Mouse (Mus musculus) neural tube, embryonic 14.5 days (tissue): Measurements from ENCODE around the gene Tspan5. TPM values are rescaled to one million over a fixed set of nuclear protein-coding genes. Genes with fewer than 3 reads are reported as not detected.
A peak's percentile ranks its signal among the peaks of the same experiment; 100 is the strongest.

Experiments used
- ATAC-seq: fragments of 200-750 bp; cut with Nextera tagmentation; 2 replicates; pipeline ENCODE4 v1.8.0; 2017; ENCODE audit warnings: low read depth, mild to moderate bottlenecking, moderate TSS enrichment, moderate library complexity
- H3K27ac ChIP-seq: fragments of 300-500 bp; sonication (generic); 2 replicates; pipeline ENCODE4 v1.5.1; 2014; ENCODE audit warnings: low read depth, mild to moderate bottlenecking, control low read depth, low read length, moderate library complexity, mixed read lengths
- H3K27me3 ChIP-seq: fragments of 300-500 bp; sonication (generic); 2 replicates; pipeline ENCODE4 v1.6.1; 2014; ENCODE audit warnings: low read length; ENCODE audit not compliant: control insufficient read depth, insufficient read depth
- H3K36me3 ChIP-seq: fragments of 300-500 bp; sonication (generic); 2 replicates; pipeline ENCODE4 v1.6.1; 2014; ENCODE audit warnings: low read length, mixed read lengths; ENCODE audit not compliant: control insufficient read depth, insufficient read depth
- H3K4me1 ChIP-seq: fragments of 300-500 bp; sonication (generic); 2 replicates; pipeline ENCODE4 v1.6.1; 2014; ENCODE audit warnings: low read length; ENCODE audit not compliant: control insufficient read depth, insufficient read depth
- H3K4me2 ChIP-seq: fragments of 300-500 bp; sonication (generic); 2 replicates; pipeline ENCODE4 v1.6.1; 2014; ENCODE audit warnings: mild to moderate bottlenecking, low read depth, low read length, control low read depth
- H3K4me3 ChIP-seq: fragments of 300-500 bp; sonication (generic); 2 replicates; pipeline ENCODE4 v1.5.1; 2014; ENCODE audit warnings: low read depth, low read length, control low read depth, mixed read lengths
- H3K9ac ChIP-seq: fragments of 300-500 bp; sonication (generic); replicated peaks from 2 replicates; pipeline ENCODE4 v1.6.1; 2014; ENCODE audit warnings: low read depth, mild to moderate bottlenecking, control low read depth, low read length, mixed read lengths
- H3K9me3 ChIP-seq: fragments of 300-500 bp; sonication (generic); 2 replicates; pipeline ENCODE4 v1.6.1; 2016; ENCODE audit warnings: low read length; ENCODE audit not compliant: control insufficient read depth
- WGBS: fragments of 180-500 bp; shearing (Covaris S2); extraction: QIAGEN DNeasy Blood & Tissue Kit; methylation state at CpG from one replicate; pipeline ENCODE4 v1.1.7; 2014; 5-methylcytosine and 5-hydroxymethylcytosine counted together
- polyA plus RNA-seq: library from polyadenylated mRNA; unstranded; fragments of >200 nt; fragmentation: Nextera tagmentation; extraction: Ambion mirVana; gene quantifications from 2 replicates; pipeline ENCODE4 v1.2.1, GENCODE M21; 2014

Tspan5 gene
- polyA plus RNA-seq, 1 experiment from 2014 or later, result 115 TPM

GRCm38 (mm10) chr3:138819862-138820261 lies 77.9 kb downstream of the Tspan5 start:
- Histone ChIP-seq H3K27me3 (no peaks in the 10 kb centered on the region), H3K4me3 (no peak overlapping the region), H3K4me2 (no peak overlapping the region), H3K27ac (no peak overlapping the region), H3K4me1 (peaks cover 28% of the 10 kb centered on the region), H3K36me3 (no peaks in the 10 kb centered on the region), H3K9ac (no peak overlapping the region), H3K9me3 (no peaks in the 10 kb centered on the region)
- ATAC-seq, result no peak
- 75% methylated on average over 6 of the region's 6 CpGs for WGBS

- no peaks in the 10 kb centered on the region for H3K9me3 ChIP-seq
- H3K4me2 ChIP-seq, result no peak overlapping the region
- WGBS, result 62% methylated on average over 5 of the region's 5 CpGs
- no peak overlapping the region for H3K9ac ChIP-seq
- ATAC-seq, result no peak
- H3K27ac ChIP-seq, result no peak overlapping the region
- no peak overlapping the region for H3K4me3 ChIP-seq
- no peaks in the 10 kb centered on the region for H3K36me3 ChIP-seq
- peaks cover 29% of the 10 kb centered on the region for H3K4me1 ChIP-seq
- H3K27me3 ChIP-seq, result no peaks in the 10 kb centered on the region
Observed at GRCm38 (mm10) chr3:138820296-138820695, 78.3 kb downstream of the Tspan5 start.

GRCm38 (mm10) chr3:138821886-138822445 lies 80.0 kb downstream of the Tspan5 start:
- Histone ChIP-seq H3K9ac (no peak overlapping the region), H3K4me1 (peaks cover 31% of the 10 kb centered on the region)

GRCm38 (mm10) chr3:138823857-138824256 lies 81.9 kb downstream of the Tspan5 start:
- no peak overlapping the region for H3K4me2 ChIP-seq
- H3K4me3 ChIP-seq, result no peak overlapping the region
- H3K9me3 ChIP-seq, result no peaks in the 10 kb centered on the region
- H3K27me3 ChIP-seq, result no peaks in the 10 kb centered on the region
- H3K4me1 ChIP-seq, result peaks cover 31% of the 10 kb centered on the region
- H3K9ac ChIP-seq, result no peak overlapping the region
- H3K36me3 ChIP-seq, result no peaks in the 10 kb centered on the region
- WGBS, result 16% methylated on average over 9 of the region's 9 CpGs
- no peak overlapping the region for H3K27ac ChIP-seq
- ATAC-seq, result peak; percentile 39; the same call in 1 of the 2 replicates

More at GRCm38 (mm10) chr3:138821886-138822445, 80.0 kb downstream of the Tspan5 start:
- WGBS, result 18% methylated on average over 5 of the region's 5 CpGs
- Histone ChIP-seq H3K36me3 (no peaks in the 10 kb centered on the region), H3K27ac (peak overlapping the region; percentile 39; the same call in 1 of the 2 replicates), H3K9me3 (no peaks in the 10 kb centered on the region), H3K27me3 (no peaks in the 10 kb centered on the region), H3K4me3 (no peak overlapping the region), H3K4me2 (no peak overlapping the region)
- peak; percentile 52 for ATAC-seq

GRCm38 (mm10) chr3:138825296-138825695 lies 83.3 kb downstream of the Tspan5 start:
- WGBS, result 66% methylated on average over 6 of the region's 6 CpGs
- Histone ChIP-seq H3K4me1 (peaks cover 29% of the 10 kb centered on the region), H3K27me3 (no peaks in the 10 kb centered on the region), H3K4me2 (no peak overlapping the region), H3K9me3 (no peaks in the 10 kb centered on the region), H3K27ac (no peak overlapping the region), H3K4me3 (no peak overlapping the region), H3K36me3 (no peaks in the 10 kb centered on the region), H3K9ac (no peak overlapping the region)
- no peak for ATAC-seq

- no peak for ATAC-seq
- 68% methylated on average over 8 of the region's 8 CpGs for WGBS
- Histone ChIP-seq H3K9ac (no peak overlapping the region), H3K9me3 (no peaks in the 10 kb centered on the region), H3K4me1 (peaks cover 29% of the 10 kb centered on the region), H3K36me3 (no peaks in the 10 kb centered on the region), H3K4me3 (no peak overlapping the region), H3K4me2 (no peak overlapping the region), H3K27ac (no peak overlapping the region), H3K27me3 (no peaks in the 10 kb centered on the region)
Observed at GRCm38 (mm10) chr3:138826243-138826800, 84.3 kb downstream of the Tspan5 start.

- Histone ChIP-seq H3K9ac (no peak overlapping the region), H3K27me3 (no peaks in the 10 kb centered on the region), H3K4me3 (no peak overlapping the region), H3K4me1 (peaks cover 7% of the 10 kb centered on the region; the same call in 1 of the 2 replicates), H3K36me3 (no peaks in the 10 kb centered on the region), H3K4me2 (no peak overlapping the region), H3K9me3 (no peaks in the 10 kb centered on the region), H3K27ac (no peak overlapping the region)
- no peak for ATAC-seq
- WGBS, result 77% methylated on average over 9 of the region's 9 CpGs
Observed at GRCm38 (mm10) chr3:138832827-138833517, 91.0 kb downstream of the Tspan5 start.

- no peak overlapping the region for H3K4me3 ChIP-seq
- no peak overlapping the region for H3K9ac ChIP-seq
- H3K27me3 ChIP-seq, result no peaks in the 10 kb centered on the region
- H3K27ac ChIP-seq, result no peak overlapping the region
- no peak for ATAC-seq
- no peak overlapping the region for H3K4me2 ChIP-seq
- H3K9me3 ChIP-seq, result no peaks in the 10 kb centered on the region
- WGBS, result 93% methylated on average over 11 of the region's 11 CpGs
- H3K4me1 ChIP-seq, result peaks cover 12% of the 10 kb centered on the region
- H3K36me3 ChIP-seq, result no peaks in the 10 kb centered on the region
Observed at GRCm38 (mm10) chr3:138834174-138834573, 92.2 kb downstream of the Tspan5 start.

GRCm38 (mm10) chr3:138836937-138837336 lies 94.9 kb downstream of the Tspan5 start:
- Histone ChIP-seq H3K4me1 (peaks cover 23% of the 10 kb centered on the region), H3K4me2 (no peak overlapping the region), H3K27ac (no peak overlapping the region), H3K27me3 (no peaks in the 10 kb centered on the region), H3K4me3 (no peak overlapping the region), H3K9me3 (no peaks in the 10 kb centered on the region), H3K36me3 (no peaks in the 10 kb centered on the region), H3K9ac (no peak overlapping the region)
- no peak for ATAC-seq
- 65% methylated on average over 5 of the region's 5 CpGs for WGBS
